Mouse (Mus musculus) mesoderm, embryonic 11.5 days (tissue): ENCODE results near the gene Hsd11b1.

Source experiments
- DNase-seq: peaks from one replicate; pipeline ENCODE4 v3.0.0-alpha.2; 2012; ENCODE audit warnings: low read depth, low spot score

Hsd11b1 gene

DNA sequence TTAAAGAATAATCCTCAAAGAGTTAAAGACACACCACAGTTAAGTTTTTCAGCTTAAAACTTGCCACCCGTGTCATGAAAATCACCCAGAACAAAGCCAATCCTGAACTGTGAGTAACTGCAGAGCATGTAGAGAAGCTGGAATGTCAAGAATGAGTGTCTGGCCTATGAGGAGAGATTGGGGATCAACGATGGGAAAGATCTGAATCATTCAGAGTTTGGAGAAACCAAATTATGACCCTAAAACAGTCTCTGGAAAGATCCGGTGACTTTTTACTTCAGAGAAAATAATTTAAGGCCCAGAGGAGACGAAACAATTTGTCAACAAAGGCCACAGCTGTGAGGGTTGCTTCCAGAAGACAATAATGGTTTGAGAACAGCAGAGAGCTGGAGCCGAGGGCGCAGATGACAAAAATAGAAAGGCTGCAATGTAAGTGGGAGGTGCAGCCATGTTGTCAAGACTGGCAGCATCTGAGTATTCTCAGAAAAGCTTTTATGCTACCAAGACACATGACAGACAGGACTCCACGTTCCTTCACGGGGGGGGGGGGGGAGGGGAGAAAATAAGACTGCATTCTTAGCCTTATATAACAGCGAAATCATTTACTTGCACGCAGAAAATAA is 20.2 kb downstream of the Hsd11b1 start:
- DNase-seq, result no peak

DNA sequence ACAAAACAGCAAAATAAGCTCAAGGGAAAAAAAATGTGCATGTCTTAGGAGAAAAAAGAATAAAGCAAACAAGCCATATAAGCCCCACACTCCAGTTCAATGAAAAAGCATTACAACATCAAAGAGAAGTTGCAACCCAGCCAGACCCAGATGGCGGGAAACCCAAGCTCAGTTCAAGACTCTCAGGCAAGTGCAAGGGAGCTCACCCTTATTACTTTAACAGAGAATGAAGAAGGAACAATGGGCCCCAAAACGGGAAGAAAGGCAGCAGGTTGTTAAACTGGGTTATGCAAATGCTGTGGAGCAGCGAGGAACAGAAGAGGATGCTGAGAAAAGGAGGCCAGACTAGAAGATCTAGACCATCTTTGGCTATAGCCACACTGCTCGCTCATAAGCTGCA is 21.0 kb downstream of the Hsd11b1 start:
- no peak for DNase-seq

DNA sequence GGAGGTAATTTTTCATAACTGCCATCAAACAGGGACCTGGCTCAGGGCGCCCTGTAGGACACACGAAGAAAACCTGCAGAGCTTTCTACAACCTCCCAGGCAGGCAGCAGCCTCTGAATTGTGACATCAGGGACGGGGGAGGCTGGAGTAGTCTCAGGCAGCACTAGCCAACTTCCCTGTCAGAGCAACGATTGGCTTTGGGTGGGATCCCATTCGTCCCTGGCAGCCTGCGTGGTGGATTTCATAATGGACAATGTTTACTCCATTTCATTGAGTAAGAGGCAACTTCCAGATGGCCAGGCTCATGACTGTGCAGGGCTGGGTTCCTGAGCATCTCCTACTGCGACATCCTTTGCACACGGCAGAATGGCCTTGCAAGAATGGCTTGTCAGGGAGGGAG is 21.6 kb downstream of the Hsd11b1 start:
- DNase-seq, result no peak

DNA sequence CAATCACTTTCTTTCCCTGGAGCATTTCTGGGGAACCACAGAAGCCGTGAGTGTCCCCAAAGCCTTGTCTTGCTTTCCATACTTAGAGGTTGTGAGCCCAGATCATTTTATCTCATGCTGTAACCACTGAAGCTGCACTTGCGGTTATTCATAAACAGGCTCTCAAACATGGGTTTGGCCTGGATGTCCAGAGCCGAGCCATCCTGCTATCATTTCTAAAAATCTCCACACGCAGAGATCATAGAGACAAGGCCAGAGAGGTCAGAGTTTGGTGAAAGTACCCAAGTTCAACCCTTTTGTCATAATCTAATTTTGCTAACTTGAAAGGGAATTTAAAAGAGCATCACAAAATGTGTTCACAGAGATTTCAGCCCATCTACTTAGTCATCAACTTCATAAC is 22.4 kb downstream of the Hsd11b1 start:
- DNase-seq, result no peak

GRCm38 (mm10) chr1:193238426-193238825 is 25.4 kb downstream of the Hsd11b1 start:
- no peak for DNase-seq

DNA sequence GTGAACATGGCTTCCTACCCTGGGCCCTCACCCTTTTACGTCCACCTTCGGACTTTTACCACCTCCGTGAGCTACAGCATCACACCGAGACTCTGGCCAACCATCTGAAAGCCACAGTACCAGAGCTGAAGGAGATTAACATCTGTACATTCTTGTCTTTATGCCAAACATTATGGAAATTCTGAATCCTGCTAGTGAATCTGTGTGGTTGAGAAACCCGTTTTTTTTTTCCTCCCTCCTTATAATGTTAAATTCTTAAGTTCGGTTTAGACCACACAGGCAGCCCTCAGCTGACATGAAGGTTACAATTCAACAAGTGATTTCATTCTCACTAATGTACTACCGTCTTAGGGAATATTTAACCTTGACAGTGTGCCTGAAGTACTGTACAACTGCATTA is 28.9 kb downstream of the Hsd11b1 start:
- no peak for DNase-seq

GRCm38 (mm10) chr1:193234130-193234645 is 29.7 kb downstream of the Hsd11b1 start:
- no peak for DNase-seq

- DNase-seq, result no peak
Measured at GRCm38 (mm10) chr1:193232732-193233131, 31.1 kb downstream of the Hsd11b1 start.

DNA sequence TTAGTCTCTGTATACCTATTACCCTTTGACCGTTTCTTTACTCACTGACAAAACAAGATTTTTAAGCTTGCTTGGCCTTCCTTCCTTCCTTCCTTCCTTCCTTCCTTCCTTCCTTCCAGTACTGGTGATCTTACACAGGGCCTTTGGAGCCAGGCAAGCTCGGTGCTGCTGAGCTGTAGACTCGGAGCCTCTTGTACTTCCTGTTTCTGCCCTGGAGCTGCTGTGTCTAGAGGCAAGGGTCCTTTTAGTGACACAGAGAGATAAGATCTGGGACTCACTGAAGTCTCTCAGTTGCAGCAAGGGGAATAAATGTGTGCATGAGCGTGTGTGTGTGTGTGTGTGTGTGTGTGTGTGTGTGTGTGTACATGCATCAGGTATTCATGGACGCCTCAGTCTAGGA is 32.9 kb downstream of the Hsd11b1 start:
- no peak for DNase-seq

DNA sequence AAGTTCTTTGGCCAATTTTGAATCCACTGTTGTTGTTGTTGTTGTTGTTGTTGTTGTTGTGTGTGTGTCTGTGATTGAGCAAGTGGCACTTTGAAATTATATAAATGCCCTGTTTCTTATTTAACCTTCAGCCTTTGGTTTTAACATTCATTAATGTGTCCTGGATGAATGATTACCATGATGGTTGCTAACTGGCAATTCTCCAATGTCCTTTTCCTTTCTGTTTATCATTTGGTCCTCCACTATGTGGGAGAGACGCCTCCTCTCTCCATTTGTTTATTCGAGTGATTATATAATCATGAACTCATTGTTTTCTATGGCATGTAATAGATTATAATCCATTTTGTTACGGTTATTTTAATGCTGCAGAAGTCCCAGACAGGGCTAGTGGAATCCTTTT is 33.3 kb downstream of the Hsd11b1 start:
- no peak for DNase-seq

DNA sequence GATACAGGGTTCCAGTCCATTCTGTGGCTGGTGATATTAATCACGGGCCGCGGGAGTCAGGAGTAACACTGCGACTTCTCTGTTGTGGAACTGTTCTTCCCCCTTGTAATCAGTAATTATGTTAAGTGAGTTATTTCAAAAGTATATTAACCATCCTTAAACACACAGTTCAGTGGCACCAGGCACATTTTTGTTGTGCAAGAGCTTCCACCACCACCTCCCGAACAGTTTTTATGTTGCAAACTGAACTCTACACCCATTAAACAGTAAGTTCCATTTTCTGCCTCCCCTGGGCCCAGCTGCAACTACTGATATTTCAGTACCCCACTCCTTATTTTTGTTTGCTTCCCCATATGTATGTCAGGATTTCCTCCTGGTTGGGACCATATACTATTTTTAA is 34.3 kb downstream of the Hsd11b1 start:
- no peak for DNase-seq

GRCm38 (mm10) chr1:193227537-193227936 is 36.3 kb downstream of the Hsd11b1 start:
- peak; percentile 36 for DNase-seq

DNA sequence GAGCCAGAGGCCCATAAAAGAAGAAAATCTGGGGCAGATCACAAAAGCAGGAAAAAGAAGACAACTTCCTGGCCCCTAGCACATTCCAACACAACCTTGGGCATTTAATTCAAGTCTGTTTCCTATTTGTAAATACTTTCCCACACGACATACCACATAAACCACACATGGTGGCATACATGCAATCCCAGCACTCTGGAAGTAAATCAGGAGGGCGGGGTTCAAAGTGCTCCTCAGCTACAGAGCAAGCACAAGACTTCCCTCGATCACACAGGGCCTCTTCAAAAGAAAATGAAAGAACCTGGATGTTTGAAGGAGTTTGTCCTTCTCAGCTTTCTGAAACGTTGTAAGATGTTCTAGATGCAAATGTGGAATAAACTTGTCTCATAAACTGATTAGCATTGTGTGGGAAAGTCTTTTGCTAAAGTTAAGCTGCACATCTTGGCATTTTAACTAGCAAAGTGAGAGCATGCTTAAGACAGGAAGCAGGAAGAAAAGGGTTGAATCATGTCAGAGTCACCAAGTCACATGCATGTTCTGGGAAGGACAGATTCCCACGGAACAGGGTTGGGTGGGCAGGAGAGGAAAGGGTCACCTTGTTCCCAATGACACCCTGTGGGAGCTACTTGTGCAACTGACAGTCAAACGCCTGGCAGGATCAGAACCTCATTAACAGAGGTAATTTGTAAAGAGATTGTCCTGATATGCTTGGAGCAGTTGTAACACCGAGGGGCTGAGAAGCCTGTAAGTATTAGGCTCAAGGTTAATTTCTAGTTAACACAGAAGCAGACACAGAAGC is 37.0 kb downstream of the Hsd11b1 start:
- DNase-seq, result no peak

GRCm38 (mm10) chr1:193226114-193226513 is 37.8 kb downstream of the Hsd11b1 start:
- no peak for DNase-seq

DNA sequence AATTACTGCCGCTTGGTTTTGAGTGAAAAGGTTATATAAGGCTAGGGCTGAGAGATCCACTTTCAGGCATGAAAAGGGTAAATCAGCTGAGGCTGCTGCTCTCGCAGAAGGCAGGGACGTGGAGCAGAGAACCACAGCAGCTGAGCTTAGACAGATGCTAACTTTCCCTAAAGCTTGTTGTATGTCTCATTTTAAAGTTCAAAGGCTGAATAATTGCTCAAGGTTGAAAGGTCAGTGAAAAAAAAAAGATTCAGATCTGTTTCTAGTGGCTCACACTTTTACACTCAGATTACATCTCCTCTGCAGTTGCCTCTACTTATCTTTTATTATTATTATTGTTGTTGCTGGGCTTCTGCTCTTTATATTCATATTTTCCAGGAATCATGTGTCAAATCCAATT is 38.3 kb downstream of the Hsd11b1 start:
- DNase-seq, result peak; percentile 18

GRCm38 (mm10) chr1:193220408-193220807 is 43.5 kb downstream of the Hsd11b1 start:
- no peak for DNase-seq

- no peak for DNase-seq
Measured at GRCm38 (mm10) chr1:193216000-193216399, 47.9 kb downstream of the Hsd11b1 start.

- no peak for DNase-seq
Measured at GRCm38 (mm10) chr1:193214053-193214452, 49.8 kb downstream of the Hsd11b1 start.

DNA sequence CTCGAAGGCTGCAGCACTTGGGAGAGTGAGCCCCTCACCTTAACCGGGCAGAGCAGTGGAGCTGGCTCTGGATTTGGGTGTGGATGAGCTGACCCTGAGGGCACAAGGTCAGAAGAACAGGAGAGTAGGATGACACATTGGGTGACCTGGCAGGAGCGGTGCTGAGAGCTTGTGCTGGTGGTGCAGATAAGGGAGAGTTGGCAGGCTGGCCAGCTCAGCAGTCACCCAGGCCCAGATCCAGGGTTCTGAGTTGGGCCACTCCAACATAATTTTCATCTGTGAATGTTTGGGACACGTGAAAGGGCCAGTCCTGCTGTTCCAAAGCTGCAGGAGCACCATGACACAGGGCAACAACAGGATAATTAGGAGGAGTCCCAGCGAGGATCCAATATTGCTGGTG is 52.5 kb downstream of the Hsd11b1 start:
- no peak for DNase-seq

DNA sequence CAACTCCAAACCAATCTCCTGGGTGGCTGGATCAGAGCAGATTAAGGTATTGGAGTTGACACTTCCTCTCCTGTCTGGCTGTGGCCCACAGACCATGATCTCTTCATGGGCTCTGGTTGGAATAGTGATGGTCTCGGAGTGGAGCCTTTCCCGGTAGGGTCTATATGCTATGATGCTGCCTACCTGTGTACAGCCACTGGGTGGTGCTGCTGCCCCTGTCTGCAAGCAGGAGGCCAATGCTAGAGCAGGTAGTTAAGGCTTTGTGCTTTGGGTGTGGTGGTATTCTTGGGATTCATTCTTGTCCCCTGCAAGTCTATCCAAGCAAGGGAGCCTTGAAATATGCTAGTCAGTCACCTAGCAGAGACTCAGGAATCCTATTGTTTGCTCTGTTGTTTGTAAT is 55.7 kb downstream of the Hsd11b1 start:
- peak; percentile 30 for DNase-seq

DNA sequence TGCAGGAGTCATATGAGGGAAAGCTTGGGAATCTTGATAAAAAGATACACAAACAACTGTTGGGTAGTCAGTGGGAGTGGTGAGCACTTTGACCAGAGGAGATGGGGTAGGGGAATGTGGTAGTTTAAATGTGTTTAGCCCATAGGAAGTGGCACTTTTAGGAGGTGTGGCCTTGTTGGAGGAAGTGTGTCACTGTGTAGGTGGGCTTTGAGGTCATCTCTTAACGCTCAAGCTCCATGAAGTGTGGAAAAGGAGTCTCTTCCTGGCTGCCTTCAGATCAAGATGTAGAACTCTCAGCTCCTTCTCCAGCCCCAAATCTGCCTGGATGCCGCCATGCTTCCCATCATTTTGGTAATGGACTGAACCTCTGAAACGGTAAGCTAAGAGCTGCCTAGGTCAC is 56.4 kb downstream of the Hsd11b1 start, which contains the start of gene Lamb3:
Gene Lamb3 (plus strand): TSS at position 197 of the 400 bp plus-strand sequence.
- DNase-seq, result no peak

- DNase-seq, result no peak
Measured at GRCm38 (mm10) chr1:193205431-193205830, 58.4 kb downstream of the Hsd11b1 start.

- DNase-seq, result no peak
Measured at GRCm38 (mm10) chr1:193203821-193204220, 60.1 kb downstream of the Hsd11b1 start.
